Mouse (Mus musculus) colon, adult 2 months (tissue): ENCODE data around the gene D17H6S53E. TPM values are rescaled to one million over a fixed set of nuclear protein-coding genes. Genes with fewer than 3 reads are reported as not detected.

Source experiments
- polyA plus RNA-seq: library from polyadenylated mRNA; depleted of rRNA; stranded (reverse); fragments of >200 nt; gene quantifications from 2 replicates; pipeline ENCODE4 v1.2.3, GENCODE M21; 2012; rRNA removed

Gene D17H6S53E
- polyA plus RNA-seq: 16.7 and 18.2 TPM in 2 replicates

DNA sequence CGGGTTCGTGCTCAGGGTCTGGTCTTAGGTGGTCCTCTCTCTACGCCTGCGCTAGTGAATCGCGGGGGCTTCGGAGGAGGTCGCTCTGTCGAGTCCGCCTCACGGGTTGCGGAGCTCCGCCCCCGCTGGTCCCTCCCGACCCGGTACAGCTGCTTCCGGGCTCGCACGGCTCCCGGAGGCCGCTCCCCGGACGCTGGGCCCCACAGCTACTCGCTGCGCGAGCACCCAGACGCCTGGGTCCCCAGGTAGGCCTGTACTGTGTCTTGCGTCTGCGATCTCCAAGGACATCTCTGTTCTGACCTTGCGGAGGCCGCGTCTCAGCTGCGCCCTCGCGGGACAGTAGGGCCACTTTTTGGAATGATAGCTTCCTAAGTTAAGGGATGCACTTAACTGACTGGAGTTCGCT is at the start of gene D17H6S53E:
Gene D17H6S53E (plus strand): TSS at position 168 of the 406 bp plus-strand sequence.

DNA sequence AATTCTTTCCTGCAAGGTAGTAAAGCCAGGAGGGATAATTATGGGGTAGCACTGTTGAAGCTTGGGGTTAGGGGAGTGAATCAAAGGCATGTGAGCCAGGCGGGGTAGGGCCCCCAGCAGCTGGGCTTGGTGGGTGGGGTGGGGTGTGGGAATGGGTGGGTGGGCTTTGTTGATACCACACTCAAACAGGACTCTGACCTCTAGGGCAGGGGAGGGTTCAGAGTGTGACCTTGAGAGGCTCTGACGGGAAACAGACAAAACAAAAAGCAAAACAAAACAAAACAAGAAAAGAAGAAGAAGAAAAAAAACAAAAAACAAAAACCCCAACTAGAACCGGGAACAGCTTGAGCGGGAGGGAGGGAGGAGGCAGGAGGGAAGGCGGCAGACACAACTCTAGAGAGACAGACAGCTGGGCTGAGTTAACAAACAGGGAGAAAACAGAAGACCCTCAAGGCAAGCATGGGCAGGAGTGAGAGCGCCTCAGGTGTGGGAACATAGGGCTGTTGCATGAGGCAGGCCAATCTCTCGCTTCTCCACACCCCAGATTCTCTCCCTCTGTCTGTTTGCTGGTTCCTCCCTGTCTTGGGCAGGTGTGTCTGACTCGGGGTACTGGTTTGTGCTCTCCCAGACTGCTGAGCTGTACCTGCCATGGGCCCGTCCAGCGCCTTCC is 49.5 kb upstream of the D17H6S53E start, which contains the start of gene Ly6g6e:
Gene Ly6g6e (plus strand): TSS at position 396 of the 670 bp plus-strand sequence.

DNA sequence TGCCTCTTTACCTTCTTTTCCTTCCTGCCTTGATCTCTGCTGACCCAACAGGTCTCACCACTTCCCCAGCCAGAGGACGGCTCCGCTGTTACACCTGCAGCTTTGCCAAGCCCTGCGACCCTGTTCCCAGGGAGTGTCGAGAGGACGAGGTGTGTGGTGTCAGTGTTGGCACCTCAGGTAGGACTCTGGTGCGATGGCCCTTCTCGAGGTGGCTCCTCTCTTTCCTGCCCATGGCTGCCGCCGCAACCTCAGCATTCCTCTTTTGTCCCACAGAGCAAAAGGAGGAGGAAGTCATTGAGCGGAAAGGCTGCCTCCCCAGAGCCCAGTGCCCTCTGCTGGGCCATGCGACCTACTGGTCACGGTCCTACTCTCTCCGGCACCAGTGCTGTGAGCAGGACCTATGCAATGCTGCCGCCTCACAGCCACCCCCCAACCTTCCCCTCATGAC is 48.4 kb upstream of the D17H6S53E start, which contains the start of gene Ly6g6d:
Gene Ly6g6d (minus strand): TSS at position 280 of the 448 bp plus-strand sequence.

DNA sequence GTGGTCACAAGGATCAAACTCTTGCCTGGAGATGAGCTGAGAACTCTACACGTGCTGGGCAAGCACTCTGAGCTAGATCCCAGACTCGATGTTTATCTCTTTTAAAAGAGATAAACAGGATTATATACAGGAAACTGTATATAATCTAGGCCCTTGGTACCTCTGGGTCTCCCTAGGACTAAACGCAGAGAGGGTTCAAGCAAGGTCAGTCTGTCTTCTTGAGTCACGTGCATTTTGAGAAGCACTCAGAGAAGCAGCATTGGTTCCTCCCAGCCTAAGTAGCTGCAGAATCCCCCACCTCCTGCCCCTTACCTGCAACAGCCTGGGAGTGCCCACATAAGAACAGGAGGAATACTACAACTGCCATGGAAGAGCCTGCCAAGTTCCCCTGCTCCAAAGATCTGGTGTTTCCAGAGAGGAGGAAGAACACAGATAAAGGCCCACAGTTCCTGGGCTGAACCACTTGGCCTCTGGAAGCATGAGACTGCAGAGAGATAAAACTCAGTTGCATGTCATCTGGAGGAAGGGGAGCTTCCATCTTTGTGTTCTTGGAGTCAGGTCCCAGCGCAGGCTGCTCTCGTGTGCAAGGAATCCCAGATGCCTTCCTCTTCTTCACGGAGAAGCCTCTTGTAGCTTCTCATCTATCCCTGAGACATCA is 40.8 kb upstream of the D17H6S53E start, which contains the start of gene Ly6g6f:
Gene Ly6g6f (minus strand): TSS at position 403 of the 658 bp plus-strand sequence.

DNA sequence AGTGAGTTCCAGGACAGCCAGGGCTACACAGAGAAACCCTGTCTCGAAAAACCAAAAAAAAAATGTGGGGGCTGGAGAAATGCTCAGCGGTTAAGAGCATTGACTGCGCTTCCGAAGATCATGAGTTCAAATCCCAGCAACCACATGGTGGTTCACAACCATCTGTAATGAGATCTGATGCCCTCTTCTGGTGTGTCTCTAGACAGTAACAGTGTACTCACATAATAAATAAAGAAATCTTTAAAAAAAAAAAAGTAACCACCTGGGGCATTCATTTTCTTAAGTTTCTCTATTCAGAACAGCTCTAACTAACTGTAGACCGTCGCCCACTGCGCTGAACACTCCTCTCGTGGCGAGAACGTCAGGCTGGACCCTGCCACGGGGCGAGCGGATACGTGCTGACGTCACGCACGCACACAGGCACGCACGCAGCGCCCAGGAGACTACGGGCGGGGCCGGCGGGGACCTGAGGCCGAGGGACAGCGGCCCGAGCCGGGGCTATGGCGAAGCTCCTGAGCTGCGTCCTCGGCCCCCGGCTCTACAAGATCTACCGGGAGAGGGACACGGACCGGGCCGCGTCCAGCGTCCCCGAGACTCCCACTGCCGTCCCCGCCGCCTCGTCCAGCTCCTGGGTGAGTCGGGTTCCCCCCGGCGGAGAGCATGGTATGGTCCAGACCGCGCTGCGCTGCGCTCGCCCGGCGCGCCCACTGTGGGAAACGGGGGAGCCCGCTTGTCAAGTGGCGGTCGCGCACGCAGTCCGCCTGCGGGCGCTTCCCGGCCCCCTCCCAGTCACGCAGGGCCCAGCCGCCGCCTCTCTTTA is 37.1 kb upstream of the D17H6S53E start, which contains the start of gene Abhd16a:
Gene Abhd16a (plus strand): TSS at position 439 of the 820 bp plus-strand sequence.

DNA sequence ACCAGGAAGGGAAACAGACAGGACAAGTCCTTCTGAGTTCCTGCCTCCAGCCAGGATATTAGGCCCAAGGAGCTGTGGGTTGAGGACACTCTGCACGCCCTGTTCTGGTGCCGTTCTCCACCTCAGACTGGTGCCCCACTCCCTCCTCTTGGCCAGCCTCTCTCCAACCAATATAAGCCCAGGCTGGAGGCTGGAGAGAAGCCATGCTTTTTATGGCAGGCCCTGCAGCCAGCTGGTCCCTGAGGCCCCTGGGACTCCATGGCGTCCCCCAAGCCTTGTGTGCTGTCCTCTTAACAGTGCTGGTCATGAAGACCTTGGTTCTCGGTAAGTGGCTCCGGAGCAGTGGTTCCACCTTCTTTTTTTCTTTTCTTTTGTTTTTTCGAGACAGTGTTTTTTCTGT is 18.1 kb upstream of the D17H6S53E start, which contains the start of gene Ly6g5c:
Gene Ly6g5c (plus strand): TSS at position 183 of the 400 bp plus-strand sequence.

DNA sequence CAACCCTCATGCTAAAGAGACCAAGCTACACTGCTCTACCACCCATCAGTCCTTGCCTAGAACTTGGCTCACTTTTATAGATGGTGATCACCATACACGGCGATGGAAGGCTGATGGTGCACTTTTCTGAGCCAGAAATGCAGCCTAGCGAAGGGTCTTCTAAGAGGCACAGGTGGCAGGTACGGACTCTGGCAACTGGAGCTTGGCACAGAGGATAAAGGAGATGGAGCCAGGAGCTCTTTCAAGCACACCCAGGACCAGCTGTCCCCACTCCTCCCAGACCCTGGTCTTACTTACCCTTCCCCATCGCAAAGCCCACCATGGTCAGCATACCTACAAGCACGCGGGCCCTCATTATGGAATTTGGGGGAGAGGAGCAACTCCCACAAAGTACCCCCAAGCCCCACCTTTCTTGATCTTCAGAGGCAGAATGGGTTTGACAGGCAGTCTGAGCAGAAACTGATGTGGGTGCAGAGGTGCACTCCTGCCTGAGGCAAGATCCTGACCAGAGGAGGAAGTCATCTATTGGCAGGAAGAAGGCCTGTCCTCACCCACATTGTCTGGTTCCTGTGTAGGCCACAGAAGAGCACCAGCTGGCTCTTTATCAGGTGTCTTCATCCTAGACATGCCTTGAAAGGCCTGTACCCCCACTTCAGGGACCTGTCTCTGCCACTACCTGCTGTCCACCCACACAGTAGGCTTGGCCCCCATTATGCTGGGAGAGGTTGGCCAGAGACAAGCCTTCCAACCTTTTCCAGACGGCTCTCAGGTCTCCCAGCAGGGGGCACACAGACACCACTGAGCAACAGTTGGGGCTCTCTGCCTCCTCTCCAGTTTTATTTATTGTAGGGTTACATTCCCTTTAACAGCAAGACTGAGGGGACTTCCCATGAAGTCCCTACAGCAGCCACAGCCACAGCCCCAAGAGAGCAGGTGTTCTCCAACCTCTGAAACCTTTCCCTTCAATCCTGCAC is 10.8 kb upstream of the D17H6S53E start, which contains the start of gene Ly6g5b:
Gene Ly6g5b (minus strand): TSS at position 383 of the 974 bp plus-strand sequence.

DNA sequence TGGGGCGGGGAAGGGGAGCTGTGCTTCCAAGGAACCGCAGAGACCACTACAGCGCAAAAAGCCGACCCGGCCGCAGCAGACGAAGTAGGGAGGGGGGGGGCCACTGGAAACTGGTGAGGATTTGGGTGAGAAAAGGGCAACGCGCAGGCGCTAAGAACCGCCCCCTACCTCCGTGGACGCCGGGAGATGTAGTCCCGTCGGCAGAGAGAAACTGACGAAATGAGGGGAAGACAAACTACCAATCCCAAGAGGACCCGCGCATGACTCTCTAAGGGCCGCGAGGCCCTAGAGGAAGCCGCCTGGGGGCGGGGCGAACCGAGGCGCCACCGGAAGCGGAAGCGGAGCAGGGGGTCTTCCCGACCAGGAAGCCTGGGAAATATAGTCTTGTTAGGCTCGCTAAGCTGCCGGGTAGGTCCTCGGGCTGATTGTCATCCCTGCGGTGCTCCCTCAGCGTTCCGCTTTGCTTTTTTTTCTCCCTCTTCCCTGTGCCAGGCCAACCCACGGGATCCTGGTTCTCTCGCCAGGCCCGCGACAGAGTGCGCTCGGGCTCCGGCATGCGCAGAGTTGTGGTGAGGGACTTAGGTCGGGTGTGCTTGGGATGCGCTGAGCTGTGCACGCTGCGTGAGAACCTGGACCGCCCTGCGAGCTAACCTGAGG is 4.9 kb upstream of the D17H6S53E start, which contains the start of gene Gpank1:
Gene Gpank1 (plus strand): TSS at position 313 of the 657 bp plus-strand sequence.

DNA sequence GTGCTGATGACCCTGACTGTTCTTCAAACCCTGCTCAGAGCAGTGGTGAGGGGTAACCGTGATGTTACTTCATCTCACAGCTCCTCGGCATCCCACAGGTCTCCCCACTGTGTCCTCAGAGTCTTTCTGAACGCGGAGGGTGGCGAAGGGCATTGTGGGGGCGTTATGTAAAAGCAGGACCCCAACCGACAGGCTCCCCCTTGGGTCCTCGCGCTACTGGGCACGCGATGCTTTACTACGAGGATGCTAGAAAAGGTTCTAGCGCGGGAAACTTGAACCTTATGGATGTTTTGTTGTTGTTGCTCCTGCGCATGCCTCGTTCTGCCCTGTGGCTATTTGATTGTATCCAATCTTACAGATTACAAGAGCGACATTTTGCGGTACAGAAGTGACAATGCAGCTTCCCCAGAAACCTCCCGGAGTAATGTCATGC is 4.3 kb upstream of the D17H6S53E start, which contains the start of gene Csnk2b:
Gene Csnk2b (minus strand): TSS at position 183 of the 433 bp plus-strand sequence.

DNA sequence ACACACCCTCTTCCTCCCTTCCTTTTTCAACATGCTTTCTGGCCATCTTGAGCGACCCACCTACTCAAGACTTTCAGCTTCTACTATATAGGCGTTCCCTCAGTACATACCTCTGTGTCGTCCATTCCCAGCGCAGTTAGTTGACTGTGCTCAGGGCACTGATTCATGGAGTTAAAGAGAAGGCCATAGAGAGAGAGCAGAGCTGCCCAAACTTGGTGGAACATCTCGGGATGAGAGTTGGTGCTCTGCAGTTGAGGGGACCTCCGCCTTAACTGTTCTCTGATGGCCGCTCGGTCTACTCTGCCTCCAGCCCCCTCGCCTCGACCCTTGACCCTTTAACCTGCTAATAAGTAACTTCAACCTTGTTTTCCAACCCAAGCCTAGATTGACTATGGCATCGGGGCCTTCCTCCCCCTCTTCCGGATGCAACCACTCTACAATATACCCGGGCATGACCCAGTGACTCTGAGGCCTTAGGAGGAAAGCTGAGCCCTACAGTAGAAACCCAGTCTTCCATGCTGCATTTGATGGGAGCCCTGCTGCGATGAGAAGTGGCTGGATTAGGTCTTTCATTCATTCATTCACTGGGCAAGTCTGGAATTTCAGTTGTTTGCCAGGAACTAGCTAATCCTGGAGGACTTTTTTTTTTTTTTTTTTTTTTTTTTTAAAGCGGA is 5.5 kb downstream of the D17H6S53E start, which contains the start of gene Apom:
Gene Apom (minus strand): TSS at position 551 of the 674 bp plus-strand sequence.

DNA sequence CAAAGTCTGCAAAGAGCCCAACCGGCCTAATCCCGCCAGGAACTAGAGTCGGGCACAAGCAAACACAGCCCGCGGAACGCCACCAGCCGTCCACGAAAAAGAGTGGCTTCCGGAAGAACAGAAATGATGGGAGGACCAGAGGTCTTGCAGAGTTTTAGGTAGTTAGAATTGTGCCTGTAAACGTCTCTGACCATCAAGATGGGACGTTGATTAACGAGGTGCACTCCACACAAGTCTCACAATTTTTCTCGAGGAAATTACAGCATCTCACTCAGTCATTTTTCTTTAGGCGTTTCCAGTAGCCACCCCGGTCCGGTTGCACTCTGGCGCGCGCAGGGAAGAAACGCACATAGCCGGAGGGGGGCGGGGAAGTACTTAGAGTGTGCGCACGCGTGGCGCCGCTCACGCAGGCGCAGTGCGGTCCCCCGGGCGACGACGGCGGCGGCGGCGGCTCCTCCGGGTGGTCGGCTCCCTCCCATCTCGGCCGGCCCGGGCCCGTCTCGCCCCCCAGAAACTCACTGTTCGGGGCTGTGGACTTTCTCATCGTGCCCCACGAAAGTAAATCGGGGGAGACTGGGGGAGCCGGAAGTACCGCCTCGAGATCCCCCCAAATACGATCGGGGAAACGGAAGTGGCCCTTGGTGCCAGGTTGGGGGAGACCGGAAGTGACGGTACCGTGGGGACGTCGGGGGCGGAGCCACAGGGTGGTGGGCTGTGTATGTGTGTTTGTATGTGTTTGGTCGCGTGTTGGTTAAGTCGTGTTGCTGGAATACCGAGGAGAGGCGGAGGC is 8.8 kb downstream of the D17H6S53E start, which contains the start of gene Bag6:
Gene Bag6 (plus strand): TSS at position 378 of the 790 bp plus-strand sequence.

DNA sequence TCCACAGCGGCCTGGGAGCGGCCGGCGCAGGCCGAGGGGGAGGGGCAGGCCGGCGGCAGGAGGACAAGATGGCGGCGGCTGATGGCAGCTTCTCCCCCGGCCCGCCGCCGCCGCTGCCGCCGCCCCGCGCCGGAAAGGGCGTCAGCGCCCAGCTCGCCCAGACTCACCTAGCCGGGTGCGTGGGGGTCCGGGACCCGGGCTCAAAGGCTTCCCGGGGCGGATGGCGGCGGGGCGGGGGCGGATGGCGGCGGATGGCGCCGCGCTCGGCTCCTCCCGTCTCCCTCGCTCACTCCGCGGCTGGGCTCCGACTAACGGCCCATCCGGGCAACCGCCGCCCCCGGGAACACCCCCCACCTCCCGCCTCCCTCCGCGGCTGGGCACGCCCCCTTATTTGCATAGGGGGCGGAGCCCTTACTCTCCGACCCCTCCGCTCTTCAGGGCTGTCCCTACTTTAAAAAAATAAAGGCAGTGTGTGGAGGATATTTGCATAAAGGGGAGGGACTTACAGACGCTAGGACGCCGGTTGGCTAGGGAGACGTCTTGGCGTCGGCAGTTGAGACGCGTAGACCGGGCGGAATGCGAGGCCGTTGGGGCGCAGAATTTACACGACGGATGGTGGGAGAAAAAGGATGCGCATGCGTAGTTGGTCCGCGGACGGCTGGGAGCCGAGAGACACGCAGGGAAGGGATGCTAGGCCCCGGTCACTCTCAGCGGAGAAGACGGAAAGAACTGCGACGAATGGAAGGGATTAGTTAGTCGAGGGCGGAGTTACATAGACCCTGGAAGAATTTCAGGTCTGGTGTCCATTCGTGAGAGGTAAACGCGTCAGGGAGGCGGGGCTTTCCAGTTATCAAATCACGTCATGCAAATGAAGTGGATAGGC is 38.6 kb downstream of the D17H6S53E start, which contains the start of gene Prrc2a:
Gene Prrc2a (minus strand): TSS at position 330 of the 883 bp plus-strand sequence.

DNA sequence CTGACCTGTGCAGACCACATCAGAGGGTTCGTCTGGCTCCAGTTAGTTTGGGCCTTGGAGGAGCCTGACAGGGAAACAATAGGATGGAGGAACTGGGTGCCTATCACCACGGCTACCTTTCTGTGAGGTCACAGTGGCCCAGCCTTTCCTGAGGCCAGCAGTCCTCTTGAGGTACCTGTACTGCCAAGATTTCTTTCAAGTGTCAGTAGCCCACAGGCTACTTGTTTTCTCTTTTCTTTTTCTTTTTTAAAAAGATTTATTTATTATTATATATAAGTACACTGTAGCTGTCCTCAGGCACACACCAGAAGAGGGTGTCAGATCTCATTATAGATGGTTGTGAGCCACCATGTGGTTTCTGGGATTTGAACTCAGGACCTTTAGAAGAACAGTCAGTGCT is 49.8 kb downstream of the D17H6S53E start, which contains the start of gene Aif1:
Gene Aif1 (minus strand): TSS at position 101 of the 400 bp plus-strand sequence.

